In the genomic region with DNA sequence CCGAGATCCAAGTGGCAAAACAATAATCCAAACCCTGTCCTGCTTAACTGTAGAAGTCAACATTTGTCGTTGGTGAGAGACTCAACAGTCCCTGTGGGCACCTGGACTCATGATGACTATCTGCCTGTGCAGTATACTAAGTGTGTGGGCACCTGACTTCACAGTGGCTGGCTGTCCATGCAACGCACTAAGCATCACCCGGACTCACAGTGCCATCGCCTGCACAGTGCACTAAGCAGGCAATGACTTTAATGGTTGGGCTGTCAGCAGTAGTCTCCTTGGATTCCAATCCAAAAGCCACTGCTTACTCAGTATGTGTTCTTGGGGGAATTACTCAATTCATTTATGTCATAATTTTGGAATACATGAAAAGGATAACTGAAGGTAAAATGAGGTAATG, we compare ENCODE assay signal across 19 mouse cellular contexts.
"Had no signal": no experiment of that assay in that cellular context is flagged by ENCODE, and none has a peak within 500 bp of the region (broad histone marks: within the 10 kb centered on the region; RNA-seq: fewer than 3 reads in every experiment).

No protein-coding gene starts in this region.

- H3K27me3 ChIP-seq: midbrain, embryonic 12.5 days; neural tube, embryonic 13.5 days; neural tube, embryonic 15.5 days had no signal

- H3K9ac ChIP-seq: lung, embryonic 14.5 days; midbrain, embryonic 12.5 days; neural tube, embryonic 13.5 days; neural tube, embryonic 15.5 days had no signal

- H3K4me3 ChIP-seq: midbrain, embryonic 10.5 days; midbrain, embryonic 12.5 days; myocyte; neural tube, embryonic 13.5 days; neural tube, embryonic 15.5 days had no signal

- H3K27ac ChIP-seq: midbrain, embryonic 10.5 days; midbrain, embryonic 12.5 days; neural tube, embryonic 13.5 days; neural tube, embryonic 15.5 days had no signal

- H3K36me3 ChIP-seq: midbrain, embryonic 10.5 days; midbrain, embryonic 12.5 days; neural tube, embryonic 13.5 days; neural tube, embryonic 15.5 days had no signal

- H3K4me1 ChIP-seq: midbrain, embryonic 10.5 days; midbrain, embryonic 12.5 days; neural tube, embryonic 13.5 days; neural tube, embryonic 15.5 days had no signal

- ATAC-seq: midbrain, embryonic 16.5 days had no signal

- H3K4me2 ChIP-seq: lung, embryonic 14.5 days; midbrain, embryonic 12.5 days; neural tube, embryonic 13.5 days; neural tube, embryonic 15.5 days had no signal

- DNase-seq: lung, adult 18-20 months; lung, embryonic 14.5 days; lung, postnatal 10 days; lung, postnatal 4 days; midbrain, embryonic 14.5 days; retina, postnatal 1 day; right cerebral cortex, adult 18-20 months; right cerebral cortex, postnatal 25 days; right cerebral cortex, postnatal 4 days; spleen, adult 18-20 months; thymus, adult 18-20 months; thymus, postnatal 14 days; thymus, postnatal 36 days had no signal

- H3K9me3 ChIP-seq: midbrain, embryonic 10.5 days; midbrain, embryonic 12.5 days; neural tube, embryonic 13.5 days; neural tube, embryonic 15.5 days had no signal
